Mouse (Mus musculus) megakaryocyte, embryonic 14.5 days (primary cell): Measurements from ENCODE around the gene Tescl.

Experiments
- FLI1 ChIP-seq: IDR thresholded peaks from 2 replicates; pipeline ENCODE4 v1.6.1; 2012; ENCODE audit warnings: low read length, inconsistent platforms, mixed read lengths
- GATA1 ChIP-seq: IDR thresholded peaks from 3 replicates; pipeline ENCODE4 v1.6.1; 2012; ENCODE audit warnings: mixed read lengths, low read length, inconsistent platforms, borderline replicate concordance

- no peak for TF ChIP-seq GATA1
- no peak for TF ChIP-seq FLI1
Measured at GRCm38 (mm10) chr7:24371809-24372145, 38.0 kb upstream of the Tescl start.
